Mouse (Mus musculus) liver, embryonic 15.5 days (tissue): Measurements from ENCODE around the gene Nrxn3. TPM values are rescaled to one million over a fixed set of nuclear protein-coding genes. Genes with fewer than 3 reads are reported as not detected.

ENCODE experiments used
- ATAC-seq: fragments of 200-750 bp; cut with Nextera tagmentation; 2 replicates; pipeline ENCODE4 v1.8.0; 2017; ENCODE audit warnings: moderate number of reproducible peaks, mild to moderate bottlenecking, moderate library complexity; ENCODE audit not compliant: insufficient read depth
- H3K27ac ChIP-seq: fragments of 300-500 bp; sonication (generic); replicated peaks from 2 replicates; pipeline ENCODE4 v1.5.1; 2015; ENCODE audit warnings: mild to moderate bottlenecking, inconsistent platforms
- H3K27me3 ChIP-seq: fragments of 300-500 bp; sonication (generic); 2 replicates; pipeline ENCODE4 v1.6.1; 2015; ENCODE audit warnings: mild to moderate bottlenecking, inconsistent platforms
- H3K36me3 ChIP-seq: fragments of 300-500 bp; sonication (generic); replicated peaks from 2 replicates; pipeline ENCODE4 v1.6.1; 2015; ENCODE audit warnings: moderate library complexity, mild to moderate bottlenecking, inconsistent platforms
- H3K4me1 ChIP-seq: fragments of 300-500 bp; sonication (generic); replicated peaks from 2 replicates; pipeline ENCODE4 v1.6.1; 2015; ENCODE audit warnings: inconsistent platforms
- H3K4me2 ChIP-seq: fragments of 300-500 bp; sonication (generic); 2 replicates; pipeline ENCODE4 v1.6.1; 2015; ENCODE audit warnings: moderate library complexity, mild to moderate bottlenecking, inconsistent platforms
- H3K4me3 ChIP-seq: fragments of 300-500 bp; sonication (generic); replicated peaks from 2 replicates; pipeline ENCODE4 v1.5.1; 2015; ENCODE audit warnings: mild to moderate bottlenecking, inconsistent platforms
- H3K9ac ChIP-seq: fragments of 300-500 bp; sonication (generic); 2 replicates; pipeline ENCODE4 v1.6.1; 2015; ENCODE audit warnings: moderate library complexity, mild to moderate bottlenecking, inconsistent platforms
- H3K9me3 ChIP-seq: fragments of 300-500 bp; sonication (generic); replicated peaks from 2 replicates; pipeline ENCODE4 v1.6.1; 2016; ENCODE audit warnings: inconsistent platforms
- whole genome bisulfite sequencing: fragments of 180-500 bp; shearing (Covaris S2); methylation state at CpG from one replicate; pipeline ENCODE4 v1.1.7; 2015; ENCODE audit warnings: mixed read lengths; ENCODE audit not compliant: insufficient replicate concordance; 5-methylcytosine and 5-hydroxymethylcytosine counted together
- polyA plus RNA-seq: library from polyadenylated mRNA; unstranded; fragments of >200 nt; fragmentation: Nextera tagmentation; extraction: Ambion mirVana; gene quantifications from 2 replicates; pipeline ENCODE4 v1.2.1, GENCODE M21; 2015

The Nrxn3 gene
- polyA plus RNA-seq, 1 experiment from 2014 or later, result 0.38 TPM

GRCm38 (mm10) chr12:89041429-89042107 lies 318.9 kb downstream of the Nrxn3 start:
- H3K36me3 ChIP-seq, result no peaks in the 10 kb centered on the region
- H3K27me3 ChIP-seq, result no peaks in the 10 kb centered on the region
- no peak overlapping the region for H3K27ac ChIP-seq
- no peak overlapping the region for H3K4me3 ChIP-seq
- H3K4me1 ChIP-seq, result no peaks in the 10 kb centered on the region
- 45% methylated on average over 2 of the region's 2 CpGs for WGBS
- no peak overlapping the region for H3K4me2 ChIP-seq
- no peak overlapping the region for H3K9ac ChIP-seq
- ATAC-seq, result no peak
- no peaks in the 10 kb centered on the region for H3K9me3 ChIP-seq

DNA sequence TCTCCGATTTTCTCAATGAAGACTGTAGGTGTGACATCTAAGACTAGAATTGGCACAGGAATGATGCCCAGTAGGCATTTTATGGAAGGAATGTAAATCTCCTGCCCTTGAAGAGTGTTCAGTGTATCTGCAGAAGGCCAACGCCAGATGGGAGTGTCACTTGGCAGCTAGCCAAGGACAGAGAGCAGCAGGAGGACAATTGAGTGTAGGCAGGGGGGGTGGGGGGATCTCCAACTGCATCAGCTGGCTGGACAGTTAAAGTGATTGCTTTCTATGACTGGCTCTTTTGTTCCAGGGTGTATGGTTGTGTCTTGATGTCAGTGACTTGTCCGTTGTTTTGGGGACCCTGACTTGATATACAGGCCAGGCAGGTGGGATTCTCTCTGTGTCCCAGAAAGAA lies 326.6 kb downstream of the Nrxn3 start:
- no peak overlapping the region for H3K4me2 ChIP-seq
- no peak for ATAC-seq
- H3K27ac ChIP-seq, result no peak overlapping the region
- no peaks in the 10 kb centered on the region for H3K27me3 ChIP-seq
- WGBS, result 36% methylated on average over 3 of the region's 3 CpGs
- H3K4me1 ChIP-seq, result no peaks in the 10 kb centered on the region
- H3K9me3 ChIP-seq, result no peaks in the 10 kb centered on the region
- H3K36me3 ChIP-seq, result no peaks in the 10 kb centered on the region
- no peak overlapping the region for H3K4me3 ChIP-seq
- H3K9ac ChIP-seq, result no peak overlapping the region

DNA sequence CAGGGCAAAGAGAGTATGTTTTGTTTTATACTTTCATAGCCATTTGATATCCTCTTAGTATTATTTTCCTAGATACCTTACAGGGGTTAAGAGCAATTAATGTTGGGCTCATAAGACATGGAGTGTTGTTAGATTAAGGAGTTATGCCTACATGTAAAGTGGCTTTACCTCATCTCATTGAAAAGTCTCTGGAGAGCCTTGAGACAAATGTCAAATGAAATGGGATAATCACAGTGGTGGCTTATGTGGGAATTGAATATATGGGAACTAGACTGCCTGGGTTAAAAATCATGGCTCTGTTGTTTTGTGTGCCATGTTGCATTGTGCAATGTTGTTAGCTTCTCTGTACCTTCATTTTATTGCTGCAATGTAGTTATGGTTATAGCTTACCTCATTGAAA lies 327.0 kb downstream of the Nrxn3 start:
- H3K4me3 ChIP-seq, result no peak overlapping the region
- no peaks in the 10 kb centered on the region for H3K36me3 ChIP-seq
- H3K9me3 ChIP-seq, result no peaks in the 10 kb centered on the region
- no peak overlapping the region for H3K9ac ChIP-seq
- no peaks in the 10 kb centered on the region for H3K4me1 ChIP-seq
- no peak overlapping the region for H3K4me2 ChIP-seq
- no peak for ATAC-seq
- H3K27ac ChIP-seq, result no peak overlapping the region
- no peaks in the 10 kb centered on the region for H3K27me3 ChIP-seq

GRCm38 (mm10) chr12:89072436-89072835 lies 349.8 kb downstream of the Nrxn3 start:
- Histone ChIP-seq H3K9me3 (no peaks in the 10 kb centered on the region), H3K27ac (no peak overlapping the region), H3K4me1 (no peaks in the 10 kb centered on the region), H3K36me3 (no peaks in the 10 kb centered on the region), H3K9ac (no peak overlapping the region), H3K4me3 (no peak overlapping the region), H3K27me3 (no peaks in the 10 kb centered on the region), H3K4me2 (no peak overlapping the region)
- ATAC-seq, result no peak

DNA sequence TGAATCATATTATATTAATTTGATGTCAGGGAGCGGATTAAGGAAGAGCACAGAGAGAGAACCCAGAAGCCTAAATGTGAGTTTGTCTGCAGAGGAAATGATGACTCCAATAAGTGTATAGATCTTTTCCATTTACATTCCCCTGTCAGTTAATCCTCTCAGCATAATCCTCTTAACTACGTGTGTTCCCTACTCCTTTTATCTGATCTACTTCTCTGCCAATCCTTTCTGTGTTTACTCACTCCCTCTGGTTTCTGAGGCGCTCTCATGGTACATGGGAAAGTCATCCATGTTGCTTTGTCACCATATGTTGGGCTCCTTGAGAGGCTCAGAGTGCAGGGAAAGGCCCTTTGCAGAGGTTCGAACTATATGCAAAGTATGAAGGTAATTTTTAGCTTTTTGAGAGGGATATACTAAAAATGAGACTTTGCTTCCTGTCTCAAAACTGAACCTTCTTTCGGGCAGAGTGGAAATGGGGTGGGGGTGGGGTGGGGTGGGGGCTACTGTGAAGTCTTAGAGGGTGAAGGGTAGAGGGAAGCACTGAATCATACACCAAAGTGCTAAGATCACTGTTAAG lies 350.6 kb downstream of the Nrxn3 start:
- no peak for ATAC-seq
- H3K36me3 ChIP-seq, result no peaks in the 10 kb centered on the region
- WGBS, result 48% methylated on average over 5 of the region's 5 CpGs
- no peak overlapping the region for H3K9ac ChIP-seq
- no peak overlapping the region for H3K4me2 ChIP-seq
- H3K4me1 ChIP-seq, result no peaks in the 10 kb centered on the region
- H3K4me3 ChIP-seq, result no peak overlapping the region
- H3K27ac ChIP-seq, result no peak overlapping the region
- H3K9me3 ChIP-seq, result no peaks in the 10 kb centered on the region
- no peaks in the 10 kb centered on the region for H3K27me3 ChIP-seq

- H3K27ac ChIP-seq, result no peak overlapping the region
- H3K36me3 ChIP-seq, result no peaks in the 10 kb centered on the region
- 38% methylated on average over 10 of the region's 10 CpGs for WGBS
- ATAC-seq, result no peak
- H3K9me3 ChIP-seq, result no peaks in the 10 kb centered on the region
- H3K4me1 ChIP-seq, result no peaks in the 10 kb centered on the region
- H3K9ac ChIP-seq, result no peak overlapping the region
- H3K4me3 ChIP-seq, result no peak overlapping the region
- no peaks in the 10 kb centered on the region for H3K27me3 ChIP-seq
- no peak overlapping the region for H3K4me2 ChIP-seq
These were observed 352.0 kb downstream of the Nrxn3 start for GRCm38 (mm10) chr12:89074551-89075295.

DNA sequence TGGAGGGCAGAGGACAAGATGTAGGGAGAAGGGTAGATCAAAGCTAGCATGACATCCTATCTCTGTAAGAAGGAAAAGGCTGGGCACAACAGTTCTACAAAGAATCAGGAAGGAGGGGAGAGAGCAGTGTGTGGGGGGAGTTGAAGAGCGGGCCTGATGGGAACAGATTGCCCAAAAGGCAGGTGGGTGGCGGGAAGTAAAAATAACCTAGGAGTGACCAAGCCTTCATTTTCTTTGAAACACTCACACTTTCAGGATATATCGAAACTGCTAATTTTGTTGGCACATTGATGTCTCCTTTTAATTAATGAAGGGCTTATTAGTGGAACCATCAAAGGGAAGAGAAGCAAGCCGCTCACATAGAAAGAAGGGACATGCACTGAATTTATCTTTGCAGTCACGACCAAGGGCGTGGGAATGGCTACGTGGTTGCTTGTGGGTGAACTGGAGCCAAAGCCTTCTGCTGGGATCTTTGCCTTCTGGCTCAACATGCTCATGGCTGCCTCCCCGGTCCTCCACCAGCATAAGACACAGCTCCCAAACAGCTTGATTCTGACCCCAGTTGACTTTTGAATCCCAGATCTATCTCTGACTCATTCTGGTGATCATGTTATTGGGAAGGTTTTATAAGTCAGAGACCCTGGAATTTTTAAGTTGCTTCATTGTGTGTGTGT lies 371.3 kb downstream of the Nrxn3 start:
- no peak overlapping the region for H3K27ac ChIP-seq
- no peak for ATAC-seq
- 64% methylated on average over 8 of the region's 8 CpGs for WGBS

GRCm38 (mm10) chr12:89097561-89097960 lies 374.9 kb downstream of the Nrxn3 start:
- Histone ChIP-seq H3K4me3 (no peak overlapping the region), H3K9ac (no peak overlapping the region), H3K27me3 (no peaks in the 10 kb centered on the region), H3K4me2 (no peak overlapping the region), H3K4me1 (no peaks in the 10 kb centered on the region), H3K36me3 (no peaks in the 10 kb centered on the region), H3K27ac (no peak overlapping the region), H3K9me3 (no peaks in the 10 kb centered on the region)
- 60% methylated on average over 2 of the region's 2 CpGs for WGBS
- ATAC-seq, result no peak

More for the DNA sequence above, 371.3 kb downstream of the Nrxn3 start:
- no peaks in the 10 kb centered on the region for H3K27me3 ChIP-seq
- H3K36me3 ChIP-seq, result no peaks in the 10 kb centered on the region
- H3K9ac ChIP-seq, result no peak overlapping the region
- no peak overlapping the region for H3K4me3 ChIP-seq
- no peak overlapping the region for H3K4me2 ChIP-seq
- H3K9me3 ChIP-seq, result no peaks in the 10 kb centered on the region
- H3K4me1 ChIP-seq, result no peaks in the 10 kb centered on the region

- WGBS, result 16% methylated on average over 9 of the region's 9 CpGs
- H3K27ac ChIP-seq, result no peak overlapping the region
- no peak overlapping the region for H3K4me3 ChIP-seq
- ATAC-seq, result no peak
- H3K4me1 ChIP-seq, result no peaks in the 10 kb centered on the region
- no peaks in the 10 kb centered on the region for H3K27me3 ChIP-seq
- no peak overlapping the region for H3K9ac ChIP-seq
- no peaks in the 10 kb centered on the region for H3K36me3 ChIP-seq
- no peak overlapping the region for H3K4me2 ChIP-seq
- H3K9me3 ChIP-seq, result no peaks in the 10 kb centered on the region
These were observed 383.5 kb downstream of the Nrxn3 start for GRCm38 (mm10) chr12:89106029-89106733.

- WGBS, result 26% methylated on average over 6 of the region's 6 CpGs
These were observed 384.4 kb downstream of the Nrxn3 start for GRCm38 (mm10) chr12:89106881-89107584.

More at GRCm38 (mm10) chr12:89106881-89107584, 384.4 kb downstream of the Nrxn3 start:
- Histone ChIP-seq H3K4me1 (no peaks in the 10 kb centered on the region), H3K4me2 (no peak overlapping the region), H3K36me3 (no peaks in the 10 kb centered on the region), H3K4me3 (no peak overlapping the region), H3K27ac (no peak overlapping the region), H3K27me3 (no peaks in the 10 kb centered on the region), H3K9me3 (no peaks in the 10 kb centered on the region), H3K9ac (no peak overlapping the region)
- ATAC-seq, result no peak
